ENCODE assay signal across 8 mouse cellular contexts in genomic region chr5:74092833-74093555, GRCm38 (mm10). TPM values are rescaled to one million over a fixed set of nuclear protein-coding genes. Genes with fewer than 3 reads are reported as not detected.
DNase-seq lines count a peak whose midpoint lies in the region; ATAC-seq and TF ChIP-seq lines count a peak whose summit lies in the region.

No protein-coding gene starts in this region.

- peak; percentile 100 for DNase-seq in 3T3-L1 (ENCODE audit: low read depth, low spot score)
- peak; percentile 65 to 79 for DNase-seq in adrenal gland, postnatal 4 days (ENCODE audit: low spot score in 2 of 2)
- peak; percentile 99 for DNase-seq in embryonic facial prominence, embryonic 14.5 days (ENCODE audit: low spot score)
- peak; percentile 89 to 96 for DNase-seq in heart, adult 2 months
- peak; percentile 96 to 98 for DNase-seq in kidney, adult 8-10 months
- peak; percentile 78 to 92 for DNase-seq in spleen, postnatal 10 days (ENCODE audit: low spot score in 2 of 2)

- H3K4me2 ChIP-seq in embryonic facial prominence, embryonic 14.5 days (ENCODE audit: low read depth, low read length) = peak overlapping the region; percentile 74
- peak overlapping the region; percentile 89 for H3K4me2 ChIP-seq in limb, embryonic 13.5 days (replicated peaks)
- peak overlapping the region; percentile 67 for H3K4me2 ChIP-seq in midbrain, embryonic 16.5 days (ENCODE audit: low read length)

- H3K9ac ChIP-seq in embryonic facial prominence, embryonic 14.5 days (ENCODE audit: low read depth, low read length) = peak overlapping the region; percentile 99
- peak overlapping the region; percentile 100 for H3K9ac ChIP-seq in heart, adult 2 months (ENCODE audit: low read depth, low read length)
- peak overlapping the region; percentile 97 for H3K9ac ChIP-seq in limb, embryonic 13.5 days
- H3K9ac ChIP-seq in midbrain, embryonic 16.5 days (ENCODE audit: low read depth, low read length) = peak overlapping the region; percentile 98

- TF ChIP-seq CTCF in heart, adult 2 months (IDR thresholded peaks at IDR 0.05) = no peak

- H3K27me3 ChIP-seq in embryonic facial prominence, embryonic 14.5 days (replicated peaks; ENCODE audit: control insufficient read depth, insufficient read depth, low read length) = no peaks in the 10 kb centered on the region
- no peaks in the 10 kb centered on the region for H3K27me3 ChIP-seq in heart, adult 2 months (ENCODE audit: control insufficient read depth, insufficient read depth, low read length)
- no peaks in the 10 kb centered on the region for H3K27me3 ChIP-seq in limb, embryonic 13.5 days
- no peaks in the 10 kb centered on the region for H3K27me3 ChIP-seq in midbrain, embryonic 16.5 days (ENCODE audit: control insufficient read depth, insufficient read depth, low read depth, low read length)

- peaks cover 13% of the 10 kb centered on the region for H3K4me1 ChIP-seq in embryonic facial prominence, embryonic 14.5 days (ENCODE audit: control insufficient read depth, insufficient read depth, low read length)
- peaks cover 2% of the 10 kb centered on the region; the same call in 1 of the 2 replicates for H3K4me1 ChIP-seq in heart, adult 2 months (ENCODE audit: control insufficient read depth, insufficient read depth, low read length)
- H3K4me1 ChIP-seq in limb, embryonic 13.5 days = peaks cover 20% of the 10 kb centered on the region
- peaks cover 18% of the 10 kb centered on the region for H3K4me1 ChIP-seq in midbrain, embryonic 16.5 days (ENCODE audit: control insufficient read depth, insufficient read depth, low read length)

- WGBS in embryonic facial prominence, embryonic 14.5 days = under 1% methylated on average over 30 of the region's 57 CpGs
- under 1% methylated on average over 57 of the region's 57 CpGs for WGBS in heart, adult 2 months
- WGBS in limb, embryonic 13.5 days = under 1% methylated on average over 50 of the region's 57 CpGs
- WGBS in midbrain, embryonic 16.5 days = under 1% methylated on average over 57 of the region's 57 CpGs

- ATAC-seq in embryonic facial prominence, embryonic 14.5 days (ENCODE audit: low read depth) = peak; percentile 99
- peak; percentile 97 for ATAC-seq in limb, embryonic 13.5 days (ENCODE audit: low FRiP score, low read depth)
- peak; percentile 99 for ATAC-seq in midbrain, embryonic 16.5 days

- no peaks in the 10 kb centered on the region for H3K79me2 ChIP-seq in heart, adult 2 months (replicated peaks; ENCODE audit: control insufficient read depth, insufficient read depth, low read length)

- intact Hi-C loops in heart, adult 2 months (cut with DNase I) = loop anchor here (1.0 to 5.0 kb wide), 5 partner anchors 25 to 241 kb away; partner anchors contain the start of gene Usp46

- H3K36me3 ChIP-seq in embryonic facial prominence, embryonic 14.5 days (ENCODE audit: control insufficient read depth, insufficient read depth, low read length) = peaks cover 26% of the 10 kb centered on the region
- peaks cover 17% of the 10 kb centered on the region for H3K36me3 ChIP-seq in heart, adult 2 months (ENCODE audit: control insufficient read depth, insufficient read depth, low read length)
- peaks cover 34% of the 10 kb centered on the region for H3K36me3 ChIP-seq in limb, embryonic 13.5 days
- H3K36me3 ChIP-seq in midbrain, embryonic 16.5 days (ENCODE audit: control insufficient read depth, insufficient read depth, low read length) = peaks cover 3% of the 10 kb centered on the region; the same call in 1 of the 2 replicates

- TF ChIP-seq POLR2A in heart, adult 2 months (IDR thresholded peaks at IDR 0.05; ENCODE audit: insufficient read depth, low read depth, low read length) = peak; percentile 95

- H3K4me3 ChIP-seq in embryonic facial prominence, embryonic 14.5 days (ENCODE audit: low read depth, low read length) = peak overlapping the region; percentile 94
- peak overlapping the region; percentile 93 for H3K4me3 ChIP-seq in heart, adult 2 months
- H3K4me3 ChIP-seq in limb, embryonic 13.5 days = peak overlapping the region; percentile 90
- peak overlapping the region; percentile 88 for H3K4me3 ChIP-seq in midbrain, embryonic 16.5 days (ENCODE audit: low read depth, low read length)

- H3K27ac ChIP-seq in embryonic facial prominence, embryonic 14.5 days (replicated peaks; ENCODE audit: low read depth, low read length) = peak overlapping the region; percentile 88
- H3K27ac ChIP-seq in heart, adult 2 months = peak overlapping the region; percentile 95
- H3K27ac ChIP-seq in limb, embryonic 13.5 days = peak overlapping the region; percentile 88
- peak overlapping the region; percentile 85 for H3K27ac ChIP-seq in midbrain, embryonic 16.5 days (ENCODE audit: low read length)

- H3K9me3 ChIP-seq in embryonic facial prominence, embryonic 14.5 days (ENCODE audit: control insufficient read depth, low read length) = peaks cover 5% of the 10 kb centered on the region; the same call in 1 of the 2 replicates
- H3K9me3 ChIP-seq in limb, embryonic 13.5 days = no peaks in the 10 kb centered on the region
- no peaks in the 10 kb centered on the region for H3K9me3 ChIP-seq in midbrain, embryonic 16.5 days (replicated peaks; ENCODE audit: control insufficient read depth, low read length, poor library complexity, severe bottlenecking)

- peak; percentile 59; the same call in 1 of the 2 replicates for TF ChIP-seq EP300 in heart, adult 2 months (IDR thresholded peaks at IDR 0.05; ENCODE audit: insufficient read depth, low read depth, low read length)

RNA-seq across cellular contexts. Expression of gene Usp46, which starts 24.8 kb away (rescaled TPM):
- total RNA-seq in adrenal gland, postnatal 4 days (2021) = 10 to 100 TPM; 42.6 to 45.0 TPM
- polyA plus RNA-seq in embryonic facial prominence, embryonic 14.5 days (2014; fragmentation: Nextera tagmentation; extraction: Ambion mirVana) = 35.4 and 36.5 TPM in 2 replicates
- total RNA-seq in heart, adult 2 months (2021) = 10 to 100 TPM; 35.8 to 37.1 TPM
- polyA plus RNA-seq in heart, adult 2 months (2012; rRNA removed) = 6.4 and 15.8 TPM in 2 replicates
- 35.4 and 37.5 TPM in 2 replicates for polyA plus RNA-seq in limb, embryonic 13.5 days (2015; fragmentation: Nextera tagmentation; extraction: Ambion mirVana)
- polyA plus RNA-seq in midbrain, embryonic 16.5 days (2015; fragmentation: Nextera tagmentation; extraction: Ambion mirVana) = 38.5 and 40.0 TPM in 2 replicates

Comparison
In these comparisons a context has a peak if more than half of its experiments do, and no peak if none do; other contexts are left out.
1. Peak in every context shown above with its lines: DNase-seq, ATAC-seq, H3K4me3 ChIP-seq and H3K27ac ChIP-seq.